ENCODE assay signal across 32 mouse cellular contexts in the genomic region with DNA sequence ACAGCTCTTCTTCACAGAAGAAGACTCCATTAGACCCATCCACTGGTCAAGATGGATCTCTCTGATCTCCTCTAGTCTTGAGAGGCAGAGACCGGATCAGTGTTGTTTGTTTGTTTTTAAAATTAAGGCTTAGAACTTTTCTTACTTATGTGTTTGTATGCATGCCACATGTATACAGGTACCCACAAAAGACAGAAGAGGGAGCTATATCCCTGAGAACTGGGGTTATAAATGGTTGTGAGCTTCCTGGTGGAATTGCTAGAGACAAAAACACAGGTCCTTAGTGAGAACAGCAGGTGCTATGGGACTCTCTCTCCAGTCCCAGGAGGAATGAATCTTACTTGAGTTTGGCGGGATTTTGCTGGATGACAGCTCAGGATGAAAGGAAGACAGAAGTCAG. TPM values are rescaled to one million over a fixed set of nuclear protein-coding genes. Genes with fewer than 3 reads are reported as not detected.
DNase-seq lines count a peak whose midpoint lies in the region; ATAC-seq and TF ChIP-seq lines count a peak whose summit lies in the region.
"Had no signal": no experiment of that assay in that cellular context is flagged by ENCODE, and none has a peak within 500 bp of the region (broad histone marks: within the 10 kb centered on the region; RNA-seq: fewer than 3 reads in every experiment).

No protein-coding gene starts in this region.

- H3K9ac ChIP-seq in intestine, postnatal 0 days (ENCODE audit: low read depth, low read length), result no peak overlapping the region
- no peak overlapping the region for H3K9ac ChIP-seq in intestine, embryonic 16.5 days (ENCODE audit: low read depth, low read length)
- H3K9ac ChIP-seq in lung, postnatal 0 days (replicated peaks; ENCODE audit: low read depth), result no peak overlapping the region
- H3K9ac ChIP-seq: embryonic facial prominence, embryonic 13.5 days; forebrain, embryonic 15.5 days; hindbrain, embryonic 13.5 days; limb, embryonic 15.5 days; liver, embryonic 15.5 days; lung, embryonic 14.5 days; midbrain, embryonic 13.5 days; neural tube, embryonic 15.5 days; stomach, embryonic 15.5 days had no signal

- DNase-seq in CD4-positive, CD25-positive, alpha-beta regulatory T cell, adult 2 months (ENCODE audit: low read depth, low spot score), result peak; percentile 5
- DNase-seq in lung, postnatal 0 days (ENCODE audit: low spot score), result no peak
- no peak for DNase-seq in lung, postnatal 36 days
- peak; percentile 10 for DNase-seq in ZHBTc4 (ENCODE audit: low read depth, low spot score)
- DNase-seq in embryo, embryonic 9.5 days (ENCODE audit: extremely low spot score), result no peak
- DNase-seq: adrenal gland, postnatal 25 days; cerebellum, adult 11-12 months; cerebellum, adult 9-11 months; embryo, embryonic 11 days; gastrocnemius, postnatal 10 days; heart, postnatal 36 days; kidney, adult 2 months; kidney, postnatal 10 days; left cerebral cortex, postnatal 4 days; lung, embryonic 14.5 days; retina, postnatal 1 day; right cerebral cortex, postnatal 25 days; thymus, postnatal 14 days had no signal

- H3K9me3 ChIP-seq in intestine, postnatal 0 days (ENCODE audit: control insufficient read depth), result no peaks in the 10 kb centered on the region
- H3K9me3 ChIP-seq in intestine, embryonic 16.5 days (ENCODE audit: control insufficient read depth, low read length), result peaks cover 3% of the 10 kb centered on the region; the same call in 1 of the 2 replicates
- 0 out of 2 replicates have a peak, but pooled peaks cover 2% of the 10 kb centered on the region for H3K9me3 ChIP-seq in lung, postnatal 0 days (ENCODE audit: low read length)
- H3K9me3 ChIP-seq: forebrain, embryonic 15.5 days; hindbrain, embryonic 13.5 days; limb, embryonic 15.5 days; liver, embryonic 15.5 days; neural tube, embryonic 15.5 days; stomach, embryonic 15.5 days had no signal

- no peak for TF ChIP-seq EP300 in lung, postnatal 0 days (IDR thresholded peaks at IDR 0.05)

- 65% methylated on average over 2 of the region's 2 CpGs for WGBS in intestine, postnatal 0 days
- 69% methylated on average over 2 of the region's 2 CpGs for WGBS in intestine, embryonic 16.5 days
- WGBS in lung, postnatal 0 days, result 50% methylated on average over 2 of the region's 2 CpGs

- TF ChIP-seq CTCF in intestine, postnatal 0 days (IDR thresholded peaks at IDR 0.05; ENCODE audit: low read depth), result peak; percentile 48
- 0 out of 2 replicates have a peak, but pooled peaks have one; percentile 20 for TF ChIP-seq CTCF in lung, postnatal 0 days (IDR thresholded peaks at IDR 0.05)

- H3K36me3 ChIP-seq in intestine, postnatal 0 days (ENCODE audit: control insufficient read depth, insufficient read depth), result no peaks in the 10 kb centered on the region
- no peaks in the 10 kb centered on the region for H3K36me3 ChIP-seq in intestine, embryonic 16.5 days (ENCODE audit: control insufficient read depth, insufficient read depth, low read length)
- no peaks in the 10 kb centered on the region for H3K36me3 ChIP-seq in lung, postnatal 0 days (ENCODE audit: insufficient read depth, low read length)
- H3K36me3 ChIP-seq: embryonic facial prominence, embryonic 13.5 days; forebrain, embryonic 10.5 days; forebrain, embryonic 15.5 days; hindbrain, embryonic 13.5 days; limb, embryonic 15.5 days; liver, embryonic 15.5 days; midbrain, embryonic 13.5 days; neural tube, embryonic 15.5 days; stomach, embryonic 15.5 days had no signal

- H3K27me3 ChIP-seq in intestine, postnatal 0 days (replicated peaks; ENCODE audit: control insufficient read depth, insufficient read depth, low read length), result peaks cover 26% of the 10 kb centered on the region
- peaks cover 22% of the 10 kb centered on the region for H3K27me3 ChIP-seq in intestine, embryonic 16.5 days (replicated peaks; ENCODE audit: control insufficient read depth, insufficient read depth, low read length)
- H3K27me3 ChIP-seq in lung, postnatal 0 days (replicated peaks; ENCODE audit: insufficient read depth, low read length), result peaks cover 18% of the 10 kb centered on the region

- no peaks in the 10 kb centered on the region for H3K4me1 ChIP-seq in intestine, postnatal 0 days (replicated peaks; ENCODE audit: control insufficient read depth, insufficient read depth, low read length)
- H3K4me1 ChIP-seq in intestine, embryonic 16.5 days (ENCODE audit: control insufficient read depth, insufficient read depth, low read length), result peaks cover 8% of the 10 kb centered on the region
- no peaks in the 10 kb centered on the region for H3K4me1 ChIP-seq in lung, postnatal 0 days (ENCODE audit: insufficient read depth, low read depth, low read length)

- ATAC-seq in CD4-positive, CD25-positive, alpha-beta regulatory T cell, adult 4 months, result no peak
- ATAC-seq in intestine, postnatal 0 days, result no peak
- no peak for ATAC-seq in intestine, embryonic 16.5 days
- ATAC-seq in lung, postnatal 0 days, result no peak
- ATAC-seq: forebrain, embryonic 15.5 days; inflammation-experienced regulatory T-cells, adult 6 months; midbrain, embryonic 13.5 days had no signal

- H3K4me3 ChIP-seq in intestine, postnatal 0 days (ENCODE audit: low read depth, low read length), result no peak overlapping the region
- H3K4me3 ChIP-seq in intestine, embryonic 16.5 days (ENCODE audit: low read length), result no peak overlapping the region
- no peak overlapping the region for H3K4me3 ChIP-seq in lung, postnatal 0 days (ENCODE audit: low read depth, low read length)
- H3K4me3 ChIP-seq: embryonic facial prominence, embryonic 13.5 days; forebrain, embryonic 10.5 days; forebrain, embryonic 15.5 days; hindbrain, embryonic 13.5 days; limb, embryonic 15.5 days; liver, embryonic 15.5 days; midbrain, embryonic 13.5 days; neural tube, embryonic 15.5 days; stomach, embryonic 15.5 days had no signal

- no peak overlapping the region for H3K4me2 ChIP-seq in intestine, postnatal 0 days (replicated peaks; ENCODE audit: low read depth)
- H3K4me2 ChIP-seq in intestine, embryonic 16.5 days (ENCODE audit: low read depth, low read length), result no peak overlapping the region
- H3K4me2 ChIP-seq in lung, postnatal 0 days (replicated peaks; ENCODE audit: low read depth, low read length), result no peak overlapping the region
- H3K4me2 ChIP-seq: embryonic facial prominence, embryonic 13.5 days; forebrain, embryonic 15.5 days; heart, embryonic 11.5 days; hindbrain, embryonic 13.5 days; limb, embryonic 15.5 days; liver, embryonic 15.5 days; lung, embryonic 14.5 days; midbrain, embryonic 13.5 days; neural tube, embryonic 15.5 days; stomach, embryonic 15.5 days had no signal

- H3K27ac ChIP-seq in intestine, postnatal 0 days (ENCODE audit: low read depth, low read length), result no peak overlapping the region
- H3K27ac ChIP-seq in intestine, embryonic 16.5 days (ENCODE audit: low read length), result no peak overlapping the region
- no peak overlapping the region for H3K27ac ChIP-seq in lung, postnatal 0 days (ENCODE audit: low read length)
- H3K27ac ChIP-seq: embryonic facial prominence, embryonic 13.5 days; forebrain, embryonic 10.5 days; forebrain, embryonic 15.5 days; hindbrain, embryonic 13.5 days; limb, embryonic 15.5 days; liver, embryonic 15.5 days; midbrain, embryonic 13.5 days; neural tube, embryonic 15.5 days; stomach, embryonic 15.5 days had no signal

RNA-seq across cellular contexts. Expression of gene Myrip, which starts 1.9 kb away (rescaled TPM):
- polyA plus RNA-seq in CD4-positive, CD25-positive, alpha-beta regulatory T cell, adult 4 months (2017; shearing (Covaris generic)), result not detected
- 0.47 and 0.55 TPM in 2 replicates for polyA plus RNA-seq in intestine, postnatal 0 days (2015; fragmentation: Nextera tagmentation; extraction: Ambion mirVana)
- polyA plus RNA-seq in intestine, embryonic 16.5 days (2015; fragmentation: Nextera tagmentation; extraction: Ambion mirVana), result 0.87 and 0.94 TPM in 2 replicates
- polyA plus RNA-seq in lung, postnatal 0 days (2015; fragmentation: Nextera tagmentation; extraction: Ambion mirVana), result 0.58 and 0.65 TPM in 2 replicates
- polyA plus RNA-seq: inflammation-experienced regulatory T-cells, adult 6 months had no signal

Comparison
In these comparisons a context has a peak if more than half of its experiments do, and no peak if none do; other contexts are left out.
1. DNase-seq: peak in CD4-positive, CD25-positive, alpha-beta regulatory T cell, adult 2 months (single experiment) and ZHBTc4 (single experiment); none in lung, postnatal 0 days (single experiment), lung, postnatal 36 days (single experiment) and embryo, embryonic 9.5 days (single experiment).